In the genomic region with DNA sequence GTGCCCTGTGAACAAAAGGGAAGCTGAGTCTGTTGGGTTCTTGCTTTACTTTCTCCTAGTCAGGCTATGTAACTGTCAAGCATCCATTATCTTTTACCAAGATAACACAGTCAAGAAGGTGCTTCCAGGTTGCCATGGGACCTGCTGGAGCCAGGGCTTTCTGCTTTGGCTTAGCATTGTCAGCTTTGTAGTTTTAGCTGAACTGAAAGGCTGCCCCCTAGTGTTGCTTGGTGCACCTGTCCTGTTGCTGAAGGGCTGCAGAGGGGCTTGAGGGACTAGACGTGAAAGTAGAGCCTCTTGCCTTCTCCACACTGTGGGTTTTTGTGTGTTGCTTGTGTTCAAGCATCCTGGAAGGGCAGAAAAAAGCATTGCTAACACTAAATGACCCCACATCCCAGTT, we compare ENCODE assay signal across 8 mouse cellular contexts.
DNase-seq lines count a peak whose midpoint lies in the region; ATAC-seq and TF ChIP-seq lines count a peak whose summit lies in the region.

No protein-coding gene starts in this region.

- no peak for TF ChIP-seq EP300 in liver, embryonic 14.5 days (IDR thresholded peaks at IDR 0.05; ENCODE audit: low read depth)

- DNase-seq in hindbrain, embryonic 10.5 days (ENCODE audit: low spot score), result peak; percentile 34
- peak; percentile 2 for DNase-seq in 3T3-L1 (ENCODE audit: low read depth, low spot score)
- DNase-seq in ZHBTc4 (ENCODE audit: low read depth, low spot score), result peak; percentile 57
- peak; percentile 16 for DNase-seq in forelimb bud, embryonic 11.5 days (ENCODE audit: low read depth, low spot score)
- DNase-seq in liver, embryonic 14.5 days (ENCODE audit: low read depth in 3 of 3, low spot score in 3 of 3), result no peak
- DNase-seq in thymus, postnatal 25 days, result no peak

- no peak overlapping the region for H3K4me3 ChIP-seq in hindbrain, embryonic 10.5 days
- no peak overlapping the region for H3K4me3 ChIP-seq in hindbrain, embryonic 16.5 days (ENCODE audit: low read length)
- no peak overlapping the region for H3K4me3 ChIP-seq in liver, embryonic 14.5 days (ENCODE audit: insufficient read depth in 1 of 2, low read depth in 2 of 2, low read length in 2 of 2)
- no peak overlapping the region for H3K4me3 ChIP-seq in heart, embryonic 11.5 days (ENCODE audit: low read depth, low read length)

- H3K27ac ChIP-seq in hindbrain, embryonic 10.5 days, result no peak overlapping the region
- no peak overlapping the region for H3K27ac ChIP-seq in hindbrain, embryonic 16.5 days (ENCODE audit: low read depth, low read length)
- H3K27ac ChIP-seq in liver, embryonic 14.5 days, result no peak overlapping the region
- H3K27ac ChIP-seq in heart, embryonic 11.5 days (ENCODE audit: low read depth, low read length), result no peak overlapping the region

- TF ChIP-seq CTCF in liver, embryonic 14.5 days (IDR thresholded peaks at IDR 0.05; ENCODE audit: low read depth), result peak; percentile 23; the same call in 1 of the 2 replicates

- 22% methylated on average over 1 of the region's 1 CpGs for WGBS in hindbrain, embryonic 10.5 days
- 21% methylated on average over 1 of the region's 1 CpGs for WGBS in hindbrain, embryonic 16.5 days
- WGBS in liver, embryonic 14.5 days (ENCODE audit: insufficient replicate concordance), result 23% methylated on average over 1 of the region's 1 CpGs
- WGBS in heart, embryonic 11.5 days (ENCODE audit: insufficient replicate concordance), result 16% methylated on average over 1 of the region's 1 CpGs

- no peaks in the 10 kb centered on the region for H3K4me1 ChIP-seq in hindbrain, embryonic 10.5 days (replicated peaks)
- H3K4me1 ChIP-seq in hindbrain, embryonic 16.5 days (ENCODE audit: control insufficient read depth, insufficient read depth, low read depth, low read length), result no peaks in the 10 kb centered on the region
- no peaks in the 10 kb centered on the region for H3K4me1 ChIP-seq in liver, embryonic 14.5 days (replicated peaks; ENCODE audit: control insufficient read depth in 2 of 2, insufficient read depth in 2 of 2, low read length in 1 of 2)
- no peaks in the 10 kb centered on the region for H3K4me1 ChIP-seq in heart, embryonic 11.5 days (ENCODE audit: control insufficient read depth, insufficient read depth, low read length)

- H3K9ac ChIP-seq in hindbrain, embryonic 16.5 days (ENCODE audit: low read depth, low read length), result no peak overlapping the region
- no peak overlapping the region for H3K9ac ChIP-seq in liver, embryonic 14.5 days (replicated peaks)
- H3K9ac ChIP-seq in heart, embryonic 11.5 days (ENCODE audit: low read depth, low read length), result no peak overlapping the region

- ATAC-seq in hindbrain, embryonic 16.5 days, result no peak
- ATAC-seq in liver, embryonic 14.5 days (ENCODE audit: insufficient read depth), result no peak
- ATAC-seq in heart, embryonic 11.5 days (replicated peaks; ENCODE audit: insufficient number of reproducible peaks, low FRiP score, low TSS enrichment), result no peak

- no peaks in the 10 kb centered on the region for H3K9me3 ChIP-seq in hindbrain, embryonic 10.5 days
- H3K9me3 ChIP-seq in hindbrain, embryonic 16.5 days (ENCODE audit: control insufficient read depth, low read length), result no peaks in the 10 kb centered on the region
- no peaks in the 10 kb centered on the region for H3K9me3 ChIP-seq in liver, embryonic 14.5 days (ENCODE audit: control insufficient read depth, low read length)
- no peaks in the 10 kb centered on the region for H3K9me3 ChIP-seq in heart, embryonic 11.5 days (replicated peaks; ENCODE audit: control insufficient read depth, low read length)

- no peaks in the 10 kb centered on the region for H3K27me3 ChIP-seq in hindbrain, embryonic 10.5 days (ENCODE audit: insufficient read depth, poor library complexity, severe bottlenecking)
- no peaks in the 10 kb centered on the region for H3K27me3 ChIP-seq in hindbrain, embryonic 16.5 days (replicated peaks; ENCODE audit: control insufficient read depth, insufficient read depth, low read length)
- no peaks in the 10 kb centered on the region for H3K27me3 ChIP-seq in liver, embryonic 14.5 days (ENCODE audit: control insufficient read depth, insufficient read depth, low read length)
- no peaks in the 10 kb centered on the region for H3K27me3 ChIP-seq in heart, embryonic 11.5 days (ENCODE audit: control insufficient read depth, insufficient read depth, low read length)

- H3K36me3 ChIP-seq in hindbrain, embryonic 10.5 days, result no peaks in the 10 kb centered on the region
- H3K36me3 ChIP-seq in hindbrain, embryonic 16.5 days (ENCODE audit: control insufficient read depth, insufficient read depth, low read length), result no peaks in the 10 kb centered on the region
- H3K36me3 ChIP-seq in liver, embryonic 14.5 days (replicated peaks; ENCODE audit: control insufficient read depth, insufficient read depth, low read depth), result no peaks in the 10 kb centered on the region
- H3K36me3 ChIP-seq in heart, embryonic 11.5 days (ENCODE audit: control insufficient read depth, insufficient read depth, low read length), result no peaks in the 10 kb centered on the region

- H3K4me2 ChIP-seq in hindbrain, embryonic 16.5 days (ENCODE audit: low read length), result no peak overlapping the region
- H3K4me2 ChIP-seq in liver, embryonic 14.5 days (ENCODE audit: low read depth), result no peak overlapping the region
- no peak overlapping the region for H3K4me2 ChIP-seq in heart, embryonic 11.5 days

Comparison
In these comparisons a context has a peak if more than half of its experiments do, and no peak if none do; other contexts are left out.
1. DNase-seq: peak in hindbrain, embryonic 10.5 days (single experiment), 3T3-L1 (single experiment), ZHBTc4 (single experiment) and forelimb bud, embryonic 11.5 days (single experiment); none in liver, embryonic 14.5 days (0 of 3) and thymus, postnatal 25 days (single experiment).